Mouse (Mus musculus) layer of hippocampus, postnatal 25 days (tissue): ENCODE measurements around the gene Krtap10-4. TPM values are rescaled to one million over a fixed set of nuclear protein-coding genes. Genes with fewer than 3 reads are reported as not detected.
"Not testable (repeated sequence)": the region's sequence is repeated elsewhere in the genome, so short reads cannot be mapped to it uniquely, and the experiment has no call there.

Experiments
- DNase-seq, 2 experiments: peaks; one replicate each; pipeline ENCODE4 v3.0.0; 2022; ENCODE audit warnings: mixed read lengths in 2 of 2, low spot score in 1 of 2; ENCODE audit errors: extremely low spot score in 1 of 2
- total RNA-seq, 2 experiments: library from RNA; stranded (reverse); gene quantifications; 2 replicates each; pipeline ENCODE4 v1.2.3; 2021

Krtap10-4 gene
- not detected for total RNA-seq

DNA sequence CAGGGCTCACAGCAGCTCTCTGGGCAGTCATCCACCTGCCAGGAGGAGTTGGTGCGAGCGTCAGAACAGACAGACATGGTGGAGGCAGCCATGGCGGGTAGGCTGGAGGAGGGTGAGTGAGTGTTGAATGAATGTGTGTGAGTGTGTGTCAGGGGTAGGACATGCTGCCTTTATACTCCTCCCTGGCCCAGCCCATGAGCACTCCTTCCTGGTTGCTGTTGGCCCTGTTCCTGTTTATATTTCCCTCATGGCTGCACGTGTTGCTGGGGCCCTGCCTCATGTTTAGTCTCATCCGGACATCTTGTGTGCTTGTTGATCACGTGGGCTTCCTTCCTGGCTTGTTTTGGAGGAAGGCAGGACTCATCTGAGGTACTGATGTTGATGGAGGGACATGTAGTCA, at the start of gene Krtap10-4:
TSS of gene Krtap10-4 (minus strand) at position 145 of the 400 bp plus-strand sequence.
- DNase-seq, result no peak

- no peak for DNase-seq
Measured at GRCm38 (mm10) chr10:77869651-77870050, 42.8 kb upstream of the Krtap10-4 start.

- no peak for DNase-seq
Measured at GRCm38 (mm10) chr10:77867546-77867945, 40.7 kb upstream of the Krtap10-4 start.

DNA sequence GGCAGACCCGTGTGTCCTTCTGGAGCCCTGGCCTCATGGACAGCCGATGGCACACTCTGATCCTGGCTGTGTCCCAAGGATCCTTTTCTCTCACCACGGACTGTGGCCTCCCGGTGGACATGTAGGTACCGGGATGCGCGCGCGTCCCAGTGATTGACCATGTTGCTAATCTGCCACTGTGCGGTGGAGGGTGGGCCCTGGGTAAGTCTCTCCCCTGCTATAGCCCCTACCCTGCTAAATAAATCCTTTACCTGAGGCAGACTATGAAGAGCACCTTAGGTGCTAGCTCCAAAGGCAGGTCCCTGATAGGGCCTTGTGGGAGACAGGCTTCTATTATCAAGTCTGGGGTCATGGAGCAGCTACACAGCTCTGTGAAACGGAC, 37.9 kb upstream of the Krtap10-4 start:
- no peak for DNase-seq

DNA sequence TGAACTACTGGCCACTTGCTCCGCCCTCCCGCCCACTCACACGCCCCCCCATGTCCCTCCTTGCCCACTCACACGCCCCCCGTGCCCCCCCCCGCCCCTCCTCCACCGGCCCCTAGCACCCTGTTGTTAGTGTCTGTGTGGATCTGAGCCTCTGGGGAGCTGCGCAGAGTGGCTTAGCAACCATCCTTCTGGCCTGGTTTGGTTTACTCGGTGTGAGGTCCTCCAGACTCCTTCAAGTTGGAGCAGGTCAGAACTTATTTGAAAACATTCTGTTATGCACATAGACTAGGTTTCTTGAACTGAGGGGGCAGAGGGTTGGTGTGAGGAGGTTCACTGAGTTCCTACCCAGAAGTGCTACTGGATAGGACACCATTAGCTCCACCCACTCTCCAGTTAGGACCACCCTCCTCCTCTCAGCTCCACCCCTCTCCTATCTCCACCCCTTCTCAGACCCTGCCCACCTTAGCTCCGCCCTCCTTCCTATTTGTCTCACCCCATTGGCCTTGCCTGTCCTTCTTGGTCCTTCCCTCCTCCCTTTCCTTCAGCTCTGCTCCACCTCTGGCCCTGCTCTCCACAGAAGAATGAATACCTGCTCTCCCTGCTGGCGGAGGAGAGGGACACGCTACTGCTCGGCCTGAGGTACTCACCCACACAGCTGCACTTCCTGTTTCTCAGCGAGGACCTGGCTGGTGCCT, 37.3 kb upstream of the Krtap10-4 start:
- DNase-seq, result no peak

DNA sequence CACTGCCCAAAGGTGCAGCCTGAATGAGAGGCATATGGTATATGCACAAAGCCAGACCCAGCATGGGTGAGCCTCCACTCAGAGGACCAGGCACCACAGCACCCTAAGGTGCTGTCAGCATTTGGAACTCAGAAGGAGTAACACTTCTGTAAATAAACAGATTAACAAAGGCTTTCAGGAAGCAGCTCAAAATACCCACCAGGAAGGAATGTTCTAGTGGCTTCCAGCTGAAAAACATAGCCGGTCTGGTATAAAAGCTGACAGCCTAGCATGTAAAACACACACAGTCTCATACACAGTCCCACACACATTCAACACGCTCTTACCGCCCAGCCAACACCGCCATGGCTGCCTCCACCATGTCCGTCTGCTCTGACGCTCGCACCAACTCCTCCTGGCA, 34.8 kb upstream of the Krtap10-4 start, which contains the start of gene Gm3285:
TSS of gene Gm3285 (plus strand) at position 301 of the 400 bp plus-strand sequence.
- no peak for DNase-seq

DNA sequence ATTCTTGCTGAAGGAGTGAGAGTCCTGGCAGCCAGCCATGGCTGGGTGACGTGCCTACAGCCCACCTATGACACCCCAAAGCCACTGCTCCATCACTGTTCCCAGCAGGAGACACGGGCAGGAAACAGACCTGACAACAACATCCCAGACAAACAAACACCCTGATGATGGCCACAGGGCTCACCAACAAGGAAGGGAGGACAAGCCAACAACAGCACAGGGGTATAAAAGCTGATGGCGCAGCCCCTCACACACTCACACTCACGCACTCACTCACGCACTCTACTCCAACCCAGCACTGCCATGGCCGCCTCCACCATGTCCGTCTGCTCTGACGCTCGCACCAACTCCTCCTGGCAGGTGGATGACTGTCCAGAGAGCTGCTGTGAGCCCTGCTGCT, 25.7 kb upstream of the Krtap10-4 start, which contains the start of gene Gm10318:
TSS of gene Gm10318 (plus strand) at position 301 of the 400 bp plus-strand sequence.
- DNase-seq, result no peak

- DNase-seq, result no peak
Measured at GRCm38 (mm10) chr10:77847538-77847937, 20.6 kb upstream of the Krtap10-4 start.

- DNase-seq, result no peak
Measured at GRCm38 (mm10) chr10:77846961-77847360, 20.1 kb upstream of the Krtap10-4 start.

- DNase-seq, result no peak
Measured at GRCm38 (mm10) chr10:77846503-77846902, 19.6 kb upstream of the Krtap10-4 start, which contains the start of gene Gm36176. Gene Gm36176 (plus strand): TSS chr10:77846803.

DNA sequence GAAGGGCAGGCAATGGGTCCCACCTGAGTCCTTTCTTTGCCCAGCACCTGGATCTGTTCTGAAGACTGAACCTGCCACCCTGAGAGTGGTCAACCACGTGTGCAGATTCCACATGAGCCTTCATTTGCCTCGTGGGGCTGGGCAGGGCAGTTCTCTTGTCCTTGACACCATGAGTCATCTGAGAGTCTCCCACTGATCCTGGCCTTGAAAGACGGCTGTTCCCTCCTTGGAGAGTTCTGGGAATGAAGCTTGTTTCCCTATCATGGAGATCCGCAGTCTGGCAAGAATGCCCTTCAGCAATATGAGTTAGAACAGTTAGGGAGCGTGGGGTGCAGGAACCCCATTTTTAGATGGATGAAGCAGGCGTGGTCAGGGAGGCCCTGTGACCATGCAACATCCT, 12.1 kb upstream of the Krtap10-4 start:
- no peak for DNase-seq

- DNase-seq, result no peak
Measured at GRCm38 (mm10) chr10:77835647-77836046, 8.8 kb upstream of the Krtap10-4 start, which contains the start of gene Krtap10-10. Gene Krtap10-10 (plus strand): TSS chr10:77835947.

GRCm38 (mm10) chr10:77819203-77819602, 7.7 kb downstream of the Krtap10-4 start:
- no peak for DNase-seq

DNA sequence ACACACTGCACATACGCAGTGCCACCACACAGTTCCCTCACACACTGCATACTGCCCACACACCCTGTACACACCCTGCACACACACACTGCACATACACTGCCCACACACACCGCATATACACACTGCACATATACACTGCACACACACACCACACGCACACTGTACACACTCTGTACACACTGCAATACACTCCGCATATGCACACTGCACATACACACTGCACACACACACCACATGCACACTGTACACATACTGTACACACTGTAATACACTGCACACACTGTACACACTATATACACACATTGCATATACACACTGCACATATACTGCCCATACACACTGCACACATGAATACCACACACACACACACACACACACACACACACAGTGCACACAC, 8.4 kb downstream of the Krtap10-4 start:
- DNase-seq, result no peak

DNA sequence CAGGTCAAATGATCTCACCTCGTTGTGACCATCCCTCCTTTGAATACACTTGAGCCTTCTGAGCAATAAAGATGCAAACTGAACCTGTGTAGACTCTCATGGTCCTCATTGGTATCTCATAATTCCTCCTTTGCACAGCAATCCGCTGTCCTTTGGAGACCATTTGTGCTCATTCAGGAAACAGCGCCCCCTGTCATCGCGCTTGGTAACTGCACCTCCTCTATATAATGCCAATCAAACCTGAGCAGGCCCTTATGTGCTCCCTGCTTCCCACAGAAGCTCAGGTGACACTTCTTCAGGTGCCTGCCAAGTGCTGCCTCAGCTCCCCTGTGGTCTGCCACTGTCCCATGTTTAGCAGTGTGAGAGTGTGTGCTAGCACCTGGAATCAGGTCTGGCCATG, 11.4 kb downstream of the Krtap10-4 start:
- DNase-seq, result peak in 1 of 2 experiments; percentile 44

DNA sequence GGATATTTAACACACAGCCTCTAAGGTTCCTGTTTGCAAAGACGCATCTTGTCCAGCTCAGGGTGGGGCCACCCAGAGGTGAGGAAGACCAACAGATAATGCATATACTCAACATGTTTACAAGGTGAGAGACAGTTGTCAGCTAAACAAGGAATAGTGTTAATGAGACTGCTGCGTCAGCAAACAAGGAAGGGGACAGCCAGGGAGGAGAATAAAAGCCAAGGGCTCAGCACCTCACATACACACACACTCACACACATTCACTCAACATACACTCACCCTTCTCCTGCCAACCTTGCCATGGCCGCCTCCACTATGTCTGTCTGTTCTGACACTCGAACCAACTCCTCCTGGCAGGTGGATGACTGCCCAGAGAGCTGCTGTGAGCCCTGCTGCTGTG, 12.5 kb downstream of the Krtap10-4 start, which contains the start of gene Gm2696:
TSS of gene Gm2696 (plus strand) at position 301 of the 400 bp plus-strand sequence.
- no peak for DNase-seq

DNA sequence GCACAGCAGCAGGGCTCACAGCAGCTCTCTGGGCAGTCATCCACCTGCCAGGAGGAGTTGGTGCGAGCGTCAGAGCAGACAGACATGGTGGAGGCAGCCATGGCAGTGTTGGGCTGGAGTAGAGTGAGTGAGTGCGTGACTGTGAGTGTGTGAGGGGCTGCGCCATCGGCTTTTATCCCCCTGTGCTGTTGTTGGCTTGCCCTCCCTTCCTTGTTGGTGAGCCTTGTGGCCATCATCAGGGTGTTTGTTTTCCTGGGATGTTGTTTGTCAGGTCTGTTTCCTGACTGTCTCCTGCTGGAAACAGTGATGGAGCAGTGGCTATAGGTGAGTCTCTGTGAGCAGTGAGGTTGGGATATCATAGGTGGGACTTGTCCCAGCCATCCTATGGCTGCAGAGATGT, 15.2 kb downstream of the Krtap10-4 start, which contains the start of gene Gm9507:
TSS of gene Gm9507 (minus strand) at position 101 of the 400 bp plus-strand sequence.
- no peak for DNase-seq

DNA sequence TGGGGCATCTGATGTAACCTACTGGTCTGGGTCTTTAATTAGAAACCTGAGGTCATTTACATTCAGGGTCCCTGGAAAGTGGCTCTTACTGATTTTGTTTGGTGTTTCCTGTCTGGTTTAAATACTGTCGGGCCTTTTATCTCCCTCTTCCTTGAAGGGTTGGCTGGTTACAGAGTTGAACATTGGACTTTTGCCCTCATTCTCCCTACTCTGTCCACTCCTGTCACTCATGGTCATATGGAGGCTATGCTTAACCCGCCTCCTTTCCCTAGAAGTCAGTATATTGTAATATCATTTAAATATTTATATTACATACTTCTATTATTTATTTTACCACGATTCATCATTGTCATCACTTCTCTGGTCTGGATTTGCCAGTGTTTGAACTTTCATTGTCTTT, 22.8 kb downstream of the Krtap10-4 start:
- DNase-seq, result no peak

DNA sequence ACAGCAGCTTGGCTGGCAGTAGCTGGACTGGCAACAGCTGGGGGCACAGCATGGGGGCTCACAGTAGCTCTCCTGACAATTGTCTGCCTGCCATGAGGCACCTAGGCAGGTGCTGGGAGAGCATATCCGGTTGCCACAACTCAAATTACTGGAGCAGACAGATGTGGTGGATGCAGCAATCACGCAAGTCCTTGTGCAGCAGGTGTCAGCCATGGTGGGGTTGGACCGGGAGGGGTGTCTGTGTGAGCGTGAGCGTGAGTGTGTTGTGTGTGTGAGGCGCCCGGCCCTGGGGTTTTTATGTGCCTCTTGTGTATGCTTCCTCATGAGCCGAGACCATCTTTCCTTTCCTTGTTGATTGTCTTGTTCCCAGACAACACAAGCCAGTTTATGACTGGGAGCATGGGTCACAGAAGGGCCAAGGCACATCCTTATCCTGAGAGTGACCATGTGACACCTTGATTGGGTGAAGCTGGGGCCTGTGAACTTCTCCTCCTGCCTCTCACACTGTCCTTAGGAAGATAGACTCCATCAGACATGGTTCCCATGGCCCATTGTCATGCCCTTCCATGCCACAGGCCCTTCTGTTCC, 27.9 kb downstream of the Krtap10-4 start, which contains the start of gene Gm19668:
TSS of gene Gm19668 (minus strand) at position 213 of the 588 bp plus-strand sequence.
- DNase-seq, result no peak

DNA sequence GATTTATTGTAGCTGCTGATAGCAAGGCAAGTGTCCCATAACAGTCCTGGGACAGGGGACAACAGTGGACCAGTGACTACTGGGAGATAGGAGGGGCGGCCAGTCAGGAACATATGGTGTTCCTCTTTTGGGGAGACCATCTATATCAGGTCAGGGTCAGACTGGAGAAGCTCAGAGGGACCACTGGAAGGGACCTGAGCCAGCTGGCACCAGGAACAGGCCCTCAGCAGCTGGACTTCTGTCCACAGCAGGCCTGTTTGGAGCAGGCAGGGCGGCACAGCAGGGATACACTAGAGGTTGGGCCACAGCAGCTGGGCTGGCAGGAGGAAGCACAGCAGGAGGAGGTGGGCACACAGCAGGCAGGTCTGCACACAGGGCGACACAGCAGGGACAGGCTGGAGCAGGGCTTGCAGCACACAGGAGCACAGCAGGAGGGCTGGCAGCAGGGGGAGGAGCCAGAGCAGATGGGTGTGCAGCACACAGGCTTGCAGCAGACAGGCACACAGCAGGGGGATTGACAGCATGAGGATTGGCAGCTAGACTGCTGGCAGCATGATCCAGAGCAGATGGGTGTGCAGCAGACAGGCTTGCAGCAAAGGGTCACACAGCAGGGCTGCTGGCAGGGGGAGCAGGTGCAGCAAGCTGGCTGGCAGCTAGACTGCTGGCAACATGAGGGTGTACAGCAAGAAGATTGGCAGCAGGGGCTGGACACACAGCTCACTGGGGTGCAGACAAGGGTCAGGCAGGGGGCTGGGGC, 28.6 kb downstream of the Krtap10-4 start:
- DNase-seq, result not testable (repeated sequence)

GRCm38 (mm10) chr10:77797677-77798076, 29.2 kb downstream of the Krtap10-4 start:
- no peak for DNase-seq
